Mouse (Mus musculus): ENCODE data around the gene Macrod2. TPM values are rescaled to one million over a fixed set of nuclear protein-coding genes. Genes with fewer than 3 reads are reported as not detected.

Macrod2 gene
- polyA plus RNA-seq, 1 experiment, result 16.3 TPM

DNA sequence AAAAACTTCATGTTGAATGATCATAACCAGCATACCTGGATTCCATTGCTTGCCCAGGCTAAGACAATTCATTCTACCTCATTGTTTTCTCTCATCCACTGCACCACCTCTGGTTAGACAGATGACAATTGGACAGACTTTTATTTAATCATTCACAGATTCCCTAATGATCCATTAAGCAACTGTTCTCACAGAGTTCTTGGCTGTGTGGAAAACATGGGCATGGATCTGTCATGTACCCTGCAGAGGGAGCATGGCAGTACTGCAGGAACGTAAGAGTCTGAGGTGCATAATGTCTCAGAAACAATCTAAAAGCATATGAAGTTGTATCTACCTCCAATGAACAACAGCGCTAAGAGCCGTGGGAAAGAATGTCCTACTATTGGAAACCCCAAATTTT lies 1110.3 kb downstream of the Macrod2 start:
- no peak for TF ChIP-seq CTCF (IDR thresholded peaks at IDR 0.05; ENCODE audit: control insufficient read depth, insufficient read depth, insufficient replicate concordance, low read depth, low read length)
- H3K4me1 ChIP-seq (ENCODE audit: control insufficient read depth, insufficient read depth, low read length), result no peaks in the 10 kb centered on the region
- H3K36me3 ChIP-seq (ENCODE audit: control insufficient read depth, insufficient read depth, low read length), result no peaks in the 10 kb centered on the region
- H3K4me3 ChIP-seq (ENCODE audit: control insufficient read depth, low read depth, low read length), result no peak overlapping the region
- H3K27ac ChIP-seq (ENCODE audit: control insufficient read depth, insufficient read depth, low read depth, low read length), result no peak overlapping the region
- no peaks in the 10 kb centered on the region for H3K27me3 ChIP-seq (ENCODE audit: control insufficient read depth, insufficient read depth, low read length)

GRCm38 (mm10) chr2:141507929-141508897 lies 1113.1 kb downstream of the Macrod2 start:
- Histone ChIP-seq H3K36me3 (ENCODE audit: control insufficient read depth, insufficient read depth, low read length) (no peaks in the 10 kb centered on the region), H3K27me3 (ENCODE audit: control insufficient read depth, insufficient read depth, low read length) (no peaks in the 10 kb centered on the region), H3K27ac (ENCODE audit: control insufficient read depth, insufficient read depth, low read depth, low read length) (no peak overlapping the region), H3K4me1 (ENCODE audit: control insufficient read depth, insufficient read depth, low read length) (no peaks in the 10 kb centered on the region), H3K4me3 (ENCODE audit: control insufficient read depth, low read depth, low read length) (no peak overlapping the region)
- TF ChIP-seq CTCF (IDR thresholded peaks at IDR 0.05; ENCODE audit: control insufficient read depth, insufficient read depth, insufficient replicate concordance, low read depth, low read length) (no peak), POLR2A (IDR thresholded peaks at IDR 0.05; ENCODE audit: control insufficient read depth, low read depth, low read length) (no peak)

- no peaks in the 10 kb centered on the region for H3K4me1 ChIP-seq (ENCODE audit: control insufficient read depth, insufficient read depth, low read length)
These were observed 1119.9 kb downstream of the Macrod2 start for GRCm38 (mm10) chr2:141514976-141515375.

GRCm38 (mm10) chr2:141522081-141522480 lies 1127.0 kb downstream of the Macrod2 start:
- TF ChIP-seq CTCF (IDR thresholded peaks at IDR 0.05; ENCODE audit: control insufficient read depth, insufficient read depth, insufficient replicate concordance, low read depth, low read length) (no peak), POLR2A (IDR thresholded peaks at IDR 0.05; ENCODE audit: control insufficient read depth, low read depth, low read length) (no peak)
- H3K4me3 ChIP-seq (ENCODE audit: control insufficient read depth, low read depth, low read length), result no peak overlapping the region
- no peak overlapping the region for H3K27ac ChIP-seq (ENCODE audit: control insufficient read depth, insufficient read depth, low read depth, low read length)
- H3K36me3 ChIP-seq (ENCODE audit: control insufficient read depth, insufficient read depth, low read length), result no peaks in the 10 kb centered on the region
- H3K4me1 ChIP-seq (ENCODE audit: control insufficient read depth, insufficient read depth, low read length), result no peaks in the 10 kb centered on the region
- H3K27me3 ChIP-seq (ENCODE audit: control insufficient read depth, insufficient read depth, low read length), result no peaks in the 10 kb centered on the region

More at GRCm38 (mm10) chr2:141514976-141515375, 1119.9 kb downstream of the Macrod2 start:
- Histone ChIP-seq H3K27ac (ENCODE audit: control insufficient read depth, insufficient read depth, low read depth, low read length) (no peak overlapping the region), H3K27me3 (ENCODE audit: control insufficient read depth, insufficient read depth, low read length) (no peaks in the 10 kb centered on the region), H3K4me3 (ENCODE audit: control insufficient read depth, low read depth, low read length) (no peak overlapping the region), H3K36me3 (ENCODE audit: control insufficient read depth, insufficient read depth, low read length) (no peaks in the 10 kb centered on the region)
- no peak for TF ChIP-seq CTCF (IDR thresholded peaks at IDR 0.05; ENCODE audit: control insufficient read depth, insufficient read depth, insufficient replicate concordance, low read depth, low read length)
- no peak for TF ChIP-seq POLR2A (IDR thresholded peaks at IDR 0.05; ENCODE audit: control insufficient read depth, low read depth, low read length)

DNA sequence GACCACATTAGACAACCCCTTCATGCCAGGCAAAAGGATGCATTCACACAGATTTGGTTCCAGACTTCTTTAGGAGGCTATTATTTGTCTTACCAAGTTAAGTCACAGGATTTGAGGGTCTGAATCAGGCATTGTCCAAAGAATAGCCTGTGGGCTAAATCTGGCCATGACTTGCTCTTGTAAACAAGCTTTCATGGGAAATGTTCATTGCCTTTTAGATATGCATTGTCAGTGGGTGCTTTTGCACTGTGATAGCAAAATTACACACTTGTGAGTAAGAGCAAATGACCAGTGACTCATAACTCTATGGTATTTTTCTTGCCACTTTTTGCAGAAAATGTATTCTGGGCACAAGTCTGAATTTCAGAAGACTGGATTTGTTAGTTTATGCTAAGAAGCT lies 1150.8 kb downstream of the Macrod2 start:
- no peak for TF ChIP-seq CTCF (IDR thresholded peaks at IDR 0.05; ENCODE audit: control insufficient read depth, insufficient read depth, insufficient replicate concordance, low read depth, low read length)
- H3K27me3 ChIP-seq (ENCODE audit: control insufficient read depth, insufficient read depth, low read length), result no peaks in the 10 kb centered on the region
- no peak overlapping the region for H3K27ac ChIP-seq (ENCODE audit: control insufficient read depth, insufficient read depth, low read depth, low read length)
- no peaks in the 10 kb centered on the region for H3K4me1 ChIP-seq (ENCODE audit: control insufficient read depth, insufficient read depth, low read length)
- no peak overlapping the region for H3K4me3 ChIP-seq (ENCODE audit: control insufficient read depth, low read depth, low read length)
- no peaks in the 10 kb centered on the region for H3K36me3 ChIP-seq (ENCODE audit: control insufficient read depth, insufficient read depth, low read length)

DNA sequence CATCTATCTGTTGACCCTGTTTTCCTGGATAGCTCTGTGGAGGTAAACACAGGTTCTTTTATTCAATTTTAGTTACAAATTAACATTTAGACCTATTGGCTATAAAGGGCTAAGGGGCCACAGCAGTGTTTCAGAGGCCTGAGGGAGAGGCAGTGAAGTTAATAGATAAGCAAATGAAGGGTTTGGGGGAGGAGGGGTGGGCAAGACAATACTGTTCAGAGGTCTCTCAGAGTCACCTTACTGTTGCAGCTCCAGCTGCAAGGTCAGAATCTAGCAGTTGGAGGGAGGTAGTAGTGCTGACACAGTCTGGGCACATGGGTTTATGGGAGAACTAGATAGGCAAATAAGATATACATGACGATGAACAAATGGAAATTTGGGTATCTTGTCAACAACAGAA lies 1156.6 kb downstream of the Macrod2 start:
- no peak for TF ChIP-seq CTCF (IDR thresholded peaks at IDR 0.05; ENCODE audit: control insufficient read depth, insufficient read depth, insufficient replicate concordance, low read depth, low read length)
- no peak for TF ChIP-seq POLR2A (IDR thresholded peaks at IDR 0.05; ENCODE audit: control insufficient read depth, low read depth, low read length)
- Histone ChIP-seq H3K27ac (ENCODE audit: control insufficient read depth, insufficient read depth, low read depth, low read length) (no peak overlapping the region), H3K27me3 (ENCODE audit: control insufficient read depth, insufficient read depth, low read length) (no peaks in the 10 kb centered on the region), H3K4me1 (ENCODE audit: control insufficient read depth, insufficient read depth, low read length) (no peaks in the 10 kb centered on the region), H3K36me3 (ENCODE audit: control insufficient read depth, insufficient read depth, low read length) (no peaks in the 10 kb centered on the region), H3K4me3 (ENCODE audit: control insufficient read depth, low read depth, low read length) (no peak overlapping the region)

DNA sequence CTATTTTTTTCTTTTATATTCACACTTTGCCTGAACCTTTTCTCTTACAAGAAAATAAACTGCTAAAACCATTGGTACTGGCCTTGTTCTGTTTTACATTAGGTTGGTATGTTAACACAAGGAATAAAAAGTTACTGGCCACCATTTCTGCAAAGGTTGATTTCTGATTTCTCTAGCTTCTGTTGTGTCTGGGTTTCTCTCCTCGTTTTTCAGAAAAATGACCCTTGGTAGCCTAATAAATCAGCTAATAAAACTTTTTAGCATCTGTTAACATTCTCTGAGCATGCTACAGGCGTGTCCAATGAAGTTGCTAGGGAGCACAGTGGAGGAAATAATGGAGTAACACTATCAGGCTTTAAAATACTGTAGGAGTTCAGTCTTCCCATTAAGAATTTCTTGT lies 1161.6 kb downstream of the Macrod2 start:
- Histone ChIP-seq H3K27me3 (ENCODE audit: control insufficient read depth, insufficient read depth, low read length) (no peaks in the 10 kb centered on the region), H3K27ac (ENCODE audit: control insufficient read depth, insufficient read depth, low read depth, low read length) (no peak overlapping the region), H3K36me3 (ENCODE audit: control insufficient read depth, insufficient read depth, low read length) (no peaks in the 10 kb centered on the region), H3K4me3 (ENCODE audit: control insufficient read depth, low read depth, low read length) (no peak overlapping the region), H3K4me1 (ENCODE audit: control insufficient read depth, insufficient read depth, low read length) (no peaks in the 10 kb centered on the region)
- TF ChIP-seq POLR2A (IDR thresholded peaks at IDR 0.05; ENCODE audit: control insufficient read depth, low read depth, low read length) (no peak), CTCF (IDR thresholded peaks at IDR 0.05; ENCODE audit: control insufficient read depth, insufficient read depth, insufficient replicate concordance, low read depth, low read length) (no peak)

Data from testis, adult 2 months (tissue).